Mouse (Mus musculus): Measurements from ENCODE around the gene Ms4a10.

Ms4a10 gene

GRCm38 (mm10) chr19:10918321-10918991 lies 56.0 kb downstream of the Ms4a10 start:
- DNase-seq (ENCODE audit: low spot score in 2 of 2), result no peak

GRCm38 (mm10) chr19:10916506-10916905 lies 58.0 kb downstream of the Ms4a10 start:
- no peak for DNase-seq (ENCODE audit: low spot score in 2 of 2)

- DNase-seq (ENCODE audit: low spot score in 2 of 2), result no peak
Observed at GRCm38 (mm10) chr19:10914870-10915269, 59.6 kb downstream of the Ms4a10 start.

DNA sequence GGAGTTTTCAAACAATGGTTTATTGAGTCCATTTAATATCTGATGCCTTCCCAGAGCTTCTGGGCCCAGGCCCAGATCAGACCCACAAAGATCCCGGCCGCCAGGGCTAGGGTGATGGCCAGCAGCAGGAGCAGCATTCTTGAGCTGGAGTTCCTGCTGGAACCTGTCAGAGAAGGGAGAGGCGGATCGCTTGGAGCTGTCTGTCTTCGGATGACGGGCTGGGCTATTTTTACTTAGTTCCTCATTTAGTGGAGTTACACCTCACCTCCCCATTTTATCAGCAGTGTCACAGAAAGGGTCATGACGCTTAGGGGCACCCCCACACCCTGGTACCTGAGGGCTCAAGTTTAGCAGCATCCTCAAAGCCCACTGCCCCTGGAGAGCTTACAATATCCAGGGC lies 60.2 kb downstream of the Ms4a10 start:
- DNase-seq (ENCODE audit: low spot score in 2 of 2), result no peak
